Mouse (Mus musculus) cortical plate, adult 2 months (tissue): Measurements from ENCODE around the gene Fgfr2.

Source experiments
- CTCF ChIP-seq: fragments of 200-500 bp; IDR thresholded peaks from 2 replicates; pipeline ENCODE4 v1.5.1; 2011; ENCODE audit warnings: mild to moderate bottlenecking, control low read depth, low read length; ENCODE audit not compliant: insufficient read depth; ENCODE audit errors: extremely low read depth
- POLR2A ChIP-seq: fragments of 200-500 bp; IDR thresholded peaks from 2 replicates; pipeline ENCODE4 v1.6.1; 2011; ENCODE audit warnings: mild to moderate bottlenecking, low read length, control low read depth; ENCODE audit not compliant: insufficient read depth; ENCODE audit errors: extremely low read depth

DNA sequence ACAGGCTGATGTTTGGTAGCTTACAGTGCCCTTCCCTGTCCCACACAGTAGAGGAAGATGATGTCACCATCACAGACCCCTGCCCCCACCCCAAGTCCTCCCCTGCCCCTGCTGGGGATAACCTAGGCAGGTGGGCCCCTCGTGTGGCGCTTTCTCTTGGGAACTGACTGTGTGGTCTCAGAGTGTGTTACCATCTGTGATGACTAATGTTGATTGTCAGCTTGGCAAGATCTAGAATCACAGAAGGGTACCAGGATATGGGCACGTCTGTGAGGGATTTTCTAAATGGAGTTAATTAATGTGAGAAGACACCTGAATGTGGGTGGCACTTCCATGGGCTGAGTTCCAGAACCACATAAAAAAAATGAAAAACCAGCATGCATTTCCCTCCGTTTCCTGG, 955.9 kb downstream of the Fgfr2 start:
- TF ChIP-seq CTCF = no peak
- no peak for TF ChIP-seq POLR2A
